Mouse (Mus musculus): Measurements from ENCODE around the gene Camk2g. TPM values are rescaled to one million over a fixed set of nuclear protein-coding genes. Genes with fewer than 3 reads are reported as not detected.
A peak's percentile ranks its signal among the peaks of the same experiment; 100 is the strongest.

Camk2g gene
- 10 to 100 TPM; 32.6 to 37.8 TPM for polyA plus RNA-seq (2017; shearing (Covaris generic))

DNA sequence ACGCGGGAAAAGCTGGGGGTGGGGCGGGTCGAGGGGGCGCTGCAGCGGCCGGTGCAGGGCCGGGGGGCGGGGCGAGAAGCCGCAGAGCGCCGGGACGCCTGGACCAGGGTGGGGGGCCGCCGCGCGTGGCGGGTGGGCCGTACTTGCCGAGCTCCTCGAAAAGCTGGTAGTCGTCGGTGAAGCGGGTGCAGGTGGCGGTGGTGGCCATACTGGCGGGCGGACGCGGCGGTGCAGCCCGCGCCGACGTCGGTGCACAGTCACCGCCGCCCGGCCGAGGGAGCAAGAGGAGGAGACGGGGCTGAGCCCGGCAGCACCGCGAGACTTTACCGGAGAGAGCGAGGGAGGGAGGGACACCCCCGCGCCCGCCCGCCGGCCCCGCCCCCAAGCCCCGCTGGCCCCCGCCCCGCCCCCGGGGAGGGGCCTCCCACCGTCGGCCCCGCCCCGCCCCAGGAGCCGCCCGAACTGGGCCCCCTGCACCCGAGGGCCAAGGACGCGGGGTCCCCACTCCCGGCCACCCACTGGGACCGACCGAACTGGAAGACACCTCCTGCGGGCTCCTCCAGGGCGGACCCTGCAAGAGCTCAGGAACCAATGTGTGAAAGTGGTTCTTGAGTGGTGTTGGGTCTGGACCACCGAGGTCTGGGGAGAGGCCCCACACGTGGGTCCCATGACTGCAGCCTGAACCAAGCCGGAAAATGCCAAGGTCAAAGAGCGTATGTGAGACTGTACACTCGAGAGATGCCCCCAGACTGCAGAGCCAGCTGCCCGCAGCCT is at the start of gene Camk2g:
Camk2g (minus strand) TSS at position 331 of the 774 bp plus-strand sequence.
- peak; percentile 75 for ATAC-seq

DNA sequence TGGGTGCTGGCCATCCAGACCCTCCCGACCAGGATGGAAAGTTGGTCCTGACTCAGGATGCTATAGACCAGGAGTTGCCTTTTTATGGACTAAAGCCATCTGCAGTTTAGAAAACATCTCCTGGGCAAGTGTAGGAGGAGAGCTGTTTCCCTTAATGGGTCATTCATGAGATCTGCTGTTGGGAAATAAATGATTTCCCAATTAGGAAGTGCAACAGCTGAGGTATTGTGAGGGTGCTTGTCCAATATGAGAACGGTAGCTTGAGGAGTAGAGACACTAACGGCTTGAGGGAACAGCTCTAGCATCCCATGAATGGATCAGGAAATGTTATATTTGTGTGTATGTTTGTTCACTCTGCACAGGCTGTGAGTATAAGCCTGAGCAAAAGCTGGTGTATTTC is 48.7 kb upstream of the Camk2g start:
- ATAC-seq = no peak

GRCm38 (mm10) chr14:20841526-20841925 is 47.6 kb upstream of the Camk2g start:
- ATAC-seq = no peak

GRCm38 (mm10) chr14:20837681-20838080 is 43.8 kb upstream of the Camk2g start:
- no peak for ATAC-seq

GRCm38 (mm10) chr14:20836905-20837376 is 43.1 kb upstream of the Camk2g start:
- ATAC-seq = peak; percentile 9

GRCm38 (mm10) chr14:20836171-20836904 is 42.5 kb upstream of the Camk2g start, which contains the start of gene Plau:
Plau (plus strand) TSS chr14:20836660.
- peak; percentile 85 for ATAC-seq

DNA sequence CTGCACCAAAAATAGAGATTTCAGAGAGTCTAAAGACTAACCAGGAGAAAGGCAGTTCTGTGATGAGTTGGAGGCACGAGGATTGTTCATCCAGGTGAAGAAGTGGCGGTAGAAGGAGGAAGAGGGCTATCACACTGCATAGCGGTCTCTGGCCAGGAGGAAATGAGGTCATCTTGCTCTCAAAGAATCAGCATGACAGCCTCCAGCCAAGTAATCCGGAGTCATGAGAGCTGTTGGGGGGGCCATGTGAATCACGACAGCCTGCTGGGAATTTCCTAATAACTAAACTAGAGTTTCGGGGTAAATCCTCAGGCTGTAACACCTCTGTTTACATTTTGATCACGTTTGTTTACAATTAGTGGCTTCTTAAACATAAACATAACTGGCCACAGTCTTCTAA is 40.2 kb upstream of the Camk2g start:
- no peak for ATAC-seq

DNA sequence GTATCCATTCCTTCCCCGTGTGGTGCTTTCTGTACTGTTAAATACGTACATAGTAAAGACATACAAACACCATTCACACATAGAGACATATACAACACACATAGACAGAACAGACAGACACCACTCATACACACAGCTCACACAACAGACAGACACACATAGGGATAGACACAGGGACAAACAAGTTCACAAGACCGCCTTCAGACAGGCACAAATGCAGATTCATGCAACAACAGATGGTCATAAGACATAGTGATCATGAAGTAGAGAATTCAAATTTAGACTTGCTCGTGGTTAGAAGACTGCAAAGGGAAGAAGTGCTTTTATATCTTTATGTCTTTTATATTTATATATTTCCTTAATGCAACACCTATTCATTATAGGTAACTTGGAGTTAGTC is 39.6 kb upstream of the Camk2g start:
- ATAC-seq = no peak

DNA sequence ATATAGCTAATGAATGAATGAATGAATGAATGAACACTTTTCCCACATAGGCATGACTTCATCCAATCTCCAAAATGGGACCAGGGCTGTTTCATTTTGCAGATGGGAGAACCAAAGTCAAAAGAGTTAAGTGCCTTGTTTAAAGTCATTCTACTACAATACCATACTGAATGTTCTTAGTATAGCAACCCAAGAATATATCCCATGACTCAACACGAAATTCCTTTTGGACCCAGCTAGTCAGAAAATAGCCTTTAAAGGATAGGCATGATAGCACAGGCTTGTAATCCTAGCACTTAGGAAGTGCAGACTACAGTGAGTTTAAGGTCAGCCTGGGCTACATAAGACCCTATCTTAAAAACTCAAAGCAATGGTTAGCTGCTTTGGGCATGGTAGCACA is 38.0 kb upstream of the Camk2g start:
- ATAC-seq = no peak

- ATAC-seq = no peak
Observed at GRCm38 (mm10) chr14:20831141-20831910, 37.4 kb upstream of the Camk2g start.

- no peak for ATAC-seq
Observed at GRCm38 (mm10) chr14:20829523-20830366, 35.9 kb upstream of the Camk2g start.

GRCm38 (mm10) chr14:20828524-20828923 is 34.6 kb upstream of the Camk2g start:
- peak; percentile 49 for ATAC-seq

DNA sequence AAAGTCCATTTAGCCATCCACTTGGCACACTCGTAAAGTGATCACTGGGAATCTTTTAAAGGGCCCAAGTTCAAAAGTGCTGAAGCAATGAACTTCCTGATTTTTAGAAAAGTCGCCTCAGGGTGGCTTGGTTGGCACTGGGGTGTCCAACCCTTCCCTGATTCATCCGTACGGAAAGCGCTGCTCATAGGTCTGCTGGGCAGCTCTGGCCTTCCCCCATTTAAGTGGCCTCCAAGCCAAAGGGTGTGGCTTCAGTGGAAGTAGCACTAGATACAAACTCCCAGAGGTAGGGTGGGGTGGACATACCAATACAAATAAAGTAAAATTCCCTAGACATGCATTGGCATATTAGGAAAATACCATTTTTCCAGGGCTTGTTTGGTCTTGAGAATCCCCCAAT is 33.6 kb upstream of the Camk2g start:
- ATAC-seq = no peak

GRCm38 (mm10) chr14:20827061-20827460 is 33.2 kb upstream of the Camk2g start:
- no peak for ATAC-seq

- ATAC-seq = no peak
Observed at GRCm38 (mm10) chr14:20825516-20825915, 31.6 kb upstream of the Camk2g start.

GRCm38 (mm10) chr14:20824517-20824916 is 30.6 kb upstream of the Camk2g start:
- no peak for ATAC-seq

DNA sequence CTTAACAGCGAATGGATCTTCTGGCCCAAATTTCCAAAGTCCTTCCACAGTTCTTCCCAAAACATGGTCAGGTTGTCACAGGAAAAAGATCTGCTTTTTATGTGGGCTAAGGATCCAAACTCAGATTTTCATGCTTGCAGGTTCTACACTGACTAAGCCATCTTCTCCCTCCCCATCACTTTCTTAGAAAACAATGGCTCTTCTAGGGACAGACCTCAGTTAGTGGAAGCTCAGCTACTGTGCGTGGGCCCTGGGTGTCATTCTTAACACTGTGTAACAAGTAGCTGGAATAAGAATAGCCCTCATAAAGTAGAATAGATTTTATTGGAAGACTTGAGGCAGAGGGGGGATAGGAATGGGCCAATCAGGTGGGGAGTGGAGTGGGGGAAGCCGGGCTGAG is 21.6 kb upstream of the Camk2g start:
- ATAC-seq = no peak

DNA sequence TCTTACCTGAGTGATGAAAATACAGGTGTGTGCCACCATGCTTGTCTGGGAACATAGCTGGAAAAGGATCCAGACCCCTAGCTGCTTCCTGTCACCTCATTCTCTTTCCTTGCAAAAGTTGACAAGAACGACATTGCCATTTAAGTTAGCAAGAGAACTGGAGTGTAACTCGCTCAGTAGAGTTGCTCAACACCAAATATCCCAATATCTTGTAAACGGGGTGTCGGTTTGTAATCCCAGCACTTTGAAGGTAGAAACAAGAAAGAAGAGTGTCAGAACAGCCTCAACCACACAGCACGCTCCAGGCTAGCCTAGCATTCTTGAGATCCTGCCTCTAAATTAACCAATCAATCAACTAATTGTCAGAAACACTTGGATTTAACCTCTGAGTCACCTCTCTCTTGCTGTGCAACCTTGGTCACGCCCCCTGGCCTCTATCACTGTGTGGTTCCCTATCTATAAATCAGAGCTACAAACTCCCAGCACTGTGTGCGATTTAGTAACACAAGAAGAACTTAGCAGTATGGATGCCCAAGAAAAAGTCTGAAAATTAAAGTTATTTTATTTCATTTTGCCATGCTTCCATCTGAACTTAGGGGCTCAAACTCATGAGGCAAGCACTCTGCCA is 18.0 kb upstream of the Camk2g start:
- no peak for ATAC-seq

- peak; percentile 45 for ATAC-seq
Observed at GRCm38 (mm10) chr14:20811236-20811635, 17.3 kb upstream of the Camk2g start.

- no peak for ATAC-seq
Observed at GRCm38 (mm10) chr14:20809820-20810219, 15.9 kb upstream of the Camk2g start.

- ATAC-seq = no peak
Observed at GRCm38 (mm10) chr14:20809349-20809748, 15.5 kb upstream of the Camk2g start.
